Mouse (Mus musculus) MEL (cell line): Measurements from ENCODE around the gene Wdr61. TPM values are rescaled to one million over a fixed set of nuclear protein-coding genes. Genes with fewer than 3 reads are reported as not detected.

Experiments used
- DNase-seq: peaks from one replicate; pipeline ENCODE4 v3.0.0; 2011; ENCODE audit warnings: low read depth, low spot score
- H3K27ac ChIP-seq: 2 replicates; pipeline ENCODE4 v1.5.1; 2012; ENCODE audit warnings: low read depth, mild to moderate bottlenecking, control low read depth, low read length, moderate library complexity; ENCODE audit not compliant: control insufficient read depth
- H3K27me3 ChIP-seq, 2 experiments: fragments of 150-350 bp in 1 of 2; sonication (generic) in 1 of 2; 2 replicates each; pipeline ENCODE4 v1.6.1; 2012; ENCODE audit warnings: low read length in 2 of 2, mild to moderate bottlenecking in 2 of 2, improper control_type of control experiment in 1 of 2, moderate library complexity in 1 of 2; ENCODE audit not compliant: insufficient read depth in 2 of 2, control insufficient read depth in 1 of 2
- H3K36me3 ChIP-seq, 2 experiments: 2 replicates each; pipeline ENCODE4 v1.6.1; 2012 to 2014; ENCODE audit warnings: low read length in 2 of 2, improper control_type of control experiment in 1 of 2, inconsistent platforms in 1 of 2, mild to moderate bottlenecking in 1 of 2; ENCODE audit not compliant: insufficient read depth in 2 of 2, control insufficient read depth in 1 of 2
- H3K4me1 ChIP-seq, 2 experiments: fragments of 150-350 bp in 1 of 2; sonication (generic) in 1 of 2; 2 replicates each; pipeline ENCODE4 v1.6.1; 2012; ENCODE audit warnings: low read length in 2 of 2, improper control_type of control experiment in 1 of 2, mild to moderate bottlenecking in 1 of 2; ENCODE audit not compliant: insufficient read depth in 2 of 2, control insufficient read depth in 1 of 2
- H3K4me3 ChIP-seq, 2 experiments: fragments of 150-350 bp in 1 of 2; sonication (generic) in 1 of 2; 2 replicates each; pipeline ENCODE4 v1.5.1; 2012; ENCODE audit warnings: low read depth in 2 of 2, low read length in 2 of 2, mild to moderate bottlenecking in 2 of 2, moderate library complexity in 2 of 2, control low read depth in 1 of 2, improper control_type of control experiment in 1 of 2; ENCODE audit not compliant: control insufficient read depth in 1 of 2, insufficient read depth in 1 of 2
- H3K79me2 ChIP-seq: 2 replicates; pipeline ENCODE4 v1.6.1; 2012; ENCODE audit warnings: mild to moderate bottlenecking, low read length, moderate library complexity; ENCODE audit not compliant: control insufficient read depth, poor library complexity, insufficient read depth
- H3K9ac ChIP-seq: 2 replicates; pipeline ENCODE4 v1.6.1; 2012; ENCODE audit warnings: low read depth, mild to moderate bottlenecking, control low read depth, low read length, moderate library complexity; ENCODE audit not compliant: control insufficient read depth, poor library complexity, severe bottlenecking
- H3K9me3 ChIP-seq: fragments of 150-350 bp; sonication (generic); replicated peaks from 2 replicates; pipeline ENCODE4 v1.6.1; 2012; ENCODE audit warnings: mild to moderate bottlenecking, low read length, improper control_type of control experiment, moderate library complexity; ENCODE audit not compliant: insufficient read depth
- CHD2 ChIP-seq: IDR thresholded peaks from 2 replicates; pipeline ENCODE4 v1.6.1; 2011; ENCODE audit warnings: low read length, improper control_type of control experiment
- MAX ChIP-seq: IDR thresholded peaks from 2 replicates; pipeline ENCODE4 v1.6.1; 2011; ENCODE audit warnings: low read length, improper control_type of control experiment
- MAZ ChIP-seq: IDR thresholded peaks from 2 replicates; pipeline ENCODE4 v1.6.1; 2012; ENCODE audit warnings: low read depth, mild to moderate bottlenecking, inconsistent platforms, low read length, improper control_type of control experiment
- MXI1 ChIP-seq: IDR thresholded peaks from 2 replicates; pipeline ENCODE4 v1.6.1; 2011; ENCODE audit warnings: mild to moderate bottlenecking, low read depth, low read length, improper control_type of control experiment
- MYB ChIP-seq: IDR thresholded peaks from 2 replicates; pipeline ENCODE4 v1.6.1; 2011; ENCODE audit warnings: mild to moderate bottlenecking, low read depth, low read length, improper control_type of control experiment
- NRF1 ChIP-seq: IDR thresholded peaks from 2 replicates; pipeline ENCODE4 v1.6.1; 2014; ENCODE audit warnings: low read depth, mild to moderate bottlenecking, inconsistent platforms, low read length, improper control_type of control experiment, moderate library complexity; ENCODE audit not compliant: poor library complexity, insufficient read depth, severe bottlenecking
- POLR2AphosphoS2 ChIP-seq: IDR thresholded peaks from 2 replicates; pipeline ENCODE4 v1.6.1; 2011; ENCODE audit warnings: low read length, improper control_type of control experiment
- POLR2AphosphoS5 ChIP-seq: IDR thresholded peaks from 2 replicates; pipeline ENCODE4 v1.6.1; 2012; ENCODE audit warnings: low read depth, borderline replicate concordance, mild to moderate bottlenecking, inconsistent platforms, low read length, moderate library complexity, mixed read lengths
- RAD21 ChIP-seq: IDR thresholded peaks from 2 replicates; pipeline ENCODE4 v1.6.1; 2011; ENCODE audit warnings: mild to moderate bottlenecking, low read depth, low read length, improper control_type of control experiment
- RCOR1 ChIP-seq: IDR thresholded peaks from 2 replicates; pipeline ENCODE4 v1.6.1; 2012; ENCODE audit warnings: low read depth, mild to moderate bottlenecking, inconsistent platforms, low read length, improper control_type of control experiment
- SIN3A ChIP-seq: IDR thresholded peaks from 2 replicates; pipeline ENCODE4 v1.6.1; 2012; ENCODE audit warnings: low read length, improper control_type of control experiment, inconsistent platforms
- TBP ChIP-seq: IDR thresholded peaks from 2 replicates; pipeline ENCODE4 v1.8.0; 2011; ENCODE audit warnings: low read depth, low read length, improper control_type of control experiment
- UBTF ChIP-seq: IDR thresholded peaks from 2 replicates; pipeline ENCODE4 v1.6.1; 2012; ENCODE audit warnings: low read depth, mild to moderate bottlenecking, inconsistent platforms, low read length, improper control_type of control experiment, moderate library complexity, borderline replicate concordance; ENCODE audit not compliant: insufficient read depth
- USF2 ChIP-seq, 2 experiments: IDR thresholded peaks; 2 replicates each; pipeline ENCODE4 v1.6.1; 2011 to 2012; ENCODE audit warnings: improper control_type of control experiment in 2 of 2, low read length in 2 of 2, borderline replicate concordance in 1 of 2, inconsistent platforms in 1 of 2, low read depth in 1 of 2, mild to moderate bottlenecking in 1 of 2; ENCODE audit not compliant: insufficient read depth in 1 of 2
- ZC3H11A ChIP-seq: IDR thresholded peaks from 2 replicates; pipeline ENCODE4 v1.6.1; 2012; ENCODE audit warnings: low read depth, mild to moderate bottlenecking, inconsistent platforms, low read length, improper control_type of control experiment
- ZNF384 ChIP-seq: IDR thresholded peaks from 2 replicates; pipeline ENCODE4 v1.6.1; 2012; ENCODE audit warnings: low read depth, mild to moderate bottlenecking, inconsistent platforms, low read length, improper control_type of control experiment
- polyA plus RNA-seq, 2 experiments: library from polyadenylated mRNA; stranded (reverse) in 1 of 2; unstranded in 1 of 2; fragments of >175 nt in 1 of 2; fragments of >200 nt in 1 of 2; gene quantifications; 2 replicates each; pipeline versions ENCODE4 v1.2.1 to v1.2.4; 2012; ENCODE audit warnings: low replicate concordance in 2 of 2, low read depth in 1 of 2; ENCODE audit not compliant: insufficient read length in 2 of 2, insufficient read depth in 1 of 2, missing spikeins in 1 of 2
- total RNA-seq: library from RNA; depleted of rRNA; stranded (reverse); fragments of 300-350 nt; gene quantifications from 2 replicates; pipeline ENCODE4 v1.2.3, GENCODE M21; 2012

The Wdr61 gene
- total and polyA plus RNA-seq, 3 experiments = 182 to 217 TPM; not detected in 1

GRCm38 (mm10) chr9:54726315-54726714 is 8.0 kb downstream of the Wdr61 start:
- Histone ChIP-seq H3K9ac (no peak overlapping the region), H3K79me2 (peaks cover 6% of the 10 kb centered on the region), H3K4me3 (no peak overlapping the region), H3K9me3 (no peaks in the 10 kb centered on the region), H3K27me3 (no peaks in the 10 kb centered on the region), H3K4me1 (no peaks in the 10 kb centered on the region), H3K27ac (no peak overlapping the region), H3K36me3 (peaks cover 0 to 45% of the 10 kb centered on the region in 2 experiments; a peak in 2 of 4 replicates)
- TF ChIP-seq ZNF384 = no peak
- no peak for TF ChIP-seq UBTF
- TF ChIP-seq SIN3A = no peak
- no peak for TF ChIP-seq MYB
- no peak for TF ChIP-seq CHD2
- no peak for TF ChIP-seq MAX
- TF ChIP-seq ZC3H11A = no peak
- no peak for DNase-seq

- no peak overlapping the region for H3K27ac ChIP-seq
- peaks cover 0 to 49% of the 10 kb centered on the region in 2 experiments; a peak in 2 of 4 replicates for H3K36me3 ChIP-seq
- H3K9me3 ChIP-seq = no peaks in the 10 kb centered on the region
- TF ChIP-seq TBP (no peak), USF2 (IDR thresholded peaks at IDR 0.05; ENCODE audit: borderline replicate concordance in 1 of 2, insufficient read depth in 1 of 2, low read depth in 1 of 2, low read length in 2 of 2) (no peak), POLR2AphosphoS2 (no peak), NRF1 (no peak), ZNF384 (no peak), RAD21 (no peak), UBTF (no peak), RCOR1 (no peak), POLR2AphosphoS5 (no peak), MAZ (no peak), MXI1 (no peak), CHD2 (no peak)
- DNase-seq = no peak
- no peaks in the 10 kb centered on the region for H3K27me3 ChIP-seq
- no peaks in the 10 kb centered on the region for H3K4me1 ChIP-seq
- H3K4me3 ChIP-seq = no peak overlapping the region
- H3K9ac ChIP-seq = no peak overlapping the region
- H3K79me2 ChIP-seq = no peaks in the 10 kb centered on the region
Measured at GRCm38 (mm10) chr9:54722596-54722995, 11.7 kb downstream of the Wdr61 start.
